Mouse (Mus musculus) cerebellum, adult 18-20 months (tissue): ENCODE data around the gene Tceal9.

Source experiments
- DNase-seq, 2 experiments: peaks; one replicate each; pipeline ENCODE4 v3.0.0; 2021

Tceal9 gene

GRCm38 (mm10) chrX:136244574-136245229, at the start of gene Tceal9:
TSS of gene Tceal9 (plus strand) at chrX:136245079.
- DNase-seq, result peak; percentile 71 to 81

- no peak for DNase-seq
Observed at GRCm38 (mm10) chrX:136195193-136195944, 49.5 kb upstream of the Tceal9 start.

- DNase-seq, result peak; percentile 7 to 47
Observed at GRCm38 (mm10) chrX:136196873-136197272, 48.0 kb upstream of the Tceal9 start.

GRCm38 (mm10) chrX:136203257-136203656, 41.6 kb upstream of the Tceal9 start:
- no peak for DNase-seq

GRCm38 (mm10) chrX:136203664-136204066, 41.2 kb upstream of the Tceal9 start, which contains the start of gene Tceal5:
TSS of gene Tceal5 (minus strand) at chrX:136203876.
- DNase-seq, result peak; percentile 70 to 81

- no peak for DNase-seq
Observed at GRCm38 (mm10) chrX:136204406-136204805, 40.5 kb upstream of the Tceal9 start.

- no peak for DNase-seq
Observed at GRCm38 (mm10) chrX:136213396-136213795, 31.5 kb upstream of the Tceal9 start.

- peak; percentile 17 to 27 for DNase-seq
Observed at GRCm38 (mm10) chrX:136214729-136215677, 29.9 kb upstream of the Tceal9 start, which contains the start of the genes Tceal7 and Bex1. TSS of gene Tceal7 (plus strand) at chrX:136214779. TSS of gene Bex1 (minus strand) at chrX:136215513.

GRCm38 (mm10) chrX:136216303-136216702, 28.6 kb upstream of the Tceal9 start:
- DNase-seq, result no peak

GRCm38 (mm10) chrX:136223714-136224113, 21.2 kb upstream of the Tceal9 start:
- no peak for DNase-seq

GRCm38 (mm10) chrX:136227768-136228167, 17.1 kb upstream of the Tceal9 start:
- no peak for DNase-seq

GRCm38 (mm10) chrX:136238118-136238517, 6.8 kb upstream of the Tceal9 start:
- peak; percentile 51 to 63 for DNase-seq

GRCm38 (mm10) chrX:136243181-136243580, 1.7 kb upstream of the Tceal9 start:
- DNase-seq, result no peak

GRCm38 (mm10) chrX:136245521-136246071, 717 bp downstream of the Tceal9 start:
- DNase-seq, result peak; percentile 22 to 30

GRCm38 (mm10) chrX:136248811-136249210, 3.9 kb downstream of the Tceal9 start:
- no peak for DNase-seq

GRCm38 (mm10) chrX:136249671-136250070, 4.8 kb downstream of the Tceal9 start:
- DNase-seq, result no peak

- no peak for DNase-seq
Observed at GRCm38 (mm10) chrX:136252023-136252729, 7.3 kb downstream of the Tceal9 start.

- no peak for DNase-seq
Observed at GRCm38 (mm10) chrX:136267720-136268119, 22.8 kb downstream of the Tceal9 start.

GRCm38 (mm10) chrX:136268173-136268572, 23.3 kb downstream of the Tceal9 start:
- no peak for DNase-seq

- DNase-seq, result peak; percentile 71 to 78
Observed at GRCm38 (mm10) chrX:136269743-136270392, 25.0 kb downstream of the Tceal9 start, which contains the start of gene Bex3. TSS of gene Bex3 (plus strand) at chrX:136270253.
